Mouse (Mus musculus) CH12F3 (cell line): Measurements from ENCODE around the gene Trabd.

Source experiments
- in situ Hi-C: fragments of 300-500 bp; cut with MboI; formaldehyde crosslinking; loops from 2 replicates; pipeline ENCODE4 v1.14.3; 2020; ENCODE audit warnings: low sequenced_read_pairs

Trabd gene

DNA sequence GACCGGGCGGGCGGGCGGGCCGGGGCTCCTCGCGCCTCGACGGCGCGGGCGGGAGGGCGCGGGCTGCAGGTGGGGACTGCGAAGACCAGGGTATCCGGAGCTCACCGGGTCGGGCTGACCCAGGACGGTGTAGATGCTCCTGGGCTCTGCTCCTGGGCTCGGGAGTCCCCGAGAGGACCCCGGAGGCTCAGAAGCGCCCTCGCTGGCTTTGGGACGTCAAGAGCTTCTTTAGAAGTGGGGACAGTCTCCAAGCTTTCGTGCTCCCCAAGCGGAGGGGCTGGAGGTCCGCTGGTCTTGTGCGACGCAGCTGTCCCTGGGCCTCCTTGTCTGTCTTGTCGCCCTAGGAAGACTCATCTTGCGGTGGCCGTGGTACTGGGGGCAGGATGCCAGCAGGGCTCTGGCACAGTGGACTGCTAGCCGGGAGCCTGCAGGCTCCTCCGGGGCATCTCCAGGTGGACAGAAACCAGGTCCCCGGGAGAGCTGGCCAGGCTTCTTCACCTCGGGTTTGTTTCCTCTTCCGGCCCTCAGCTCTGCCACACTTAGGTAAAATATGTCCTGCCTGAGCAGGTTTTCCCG is 1.3 kb downstream of the Trabd start:
- in situ Hi-C loops: no loop called here

DNA sequence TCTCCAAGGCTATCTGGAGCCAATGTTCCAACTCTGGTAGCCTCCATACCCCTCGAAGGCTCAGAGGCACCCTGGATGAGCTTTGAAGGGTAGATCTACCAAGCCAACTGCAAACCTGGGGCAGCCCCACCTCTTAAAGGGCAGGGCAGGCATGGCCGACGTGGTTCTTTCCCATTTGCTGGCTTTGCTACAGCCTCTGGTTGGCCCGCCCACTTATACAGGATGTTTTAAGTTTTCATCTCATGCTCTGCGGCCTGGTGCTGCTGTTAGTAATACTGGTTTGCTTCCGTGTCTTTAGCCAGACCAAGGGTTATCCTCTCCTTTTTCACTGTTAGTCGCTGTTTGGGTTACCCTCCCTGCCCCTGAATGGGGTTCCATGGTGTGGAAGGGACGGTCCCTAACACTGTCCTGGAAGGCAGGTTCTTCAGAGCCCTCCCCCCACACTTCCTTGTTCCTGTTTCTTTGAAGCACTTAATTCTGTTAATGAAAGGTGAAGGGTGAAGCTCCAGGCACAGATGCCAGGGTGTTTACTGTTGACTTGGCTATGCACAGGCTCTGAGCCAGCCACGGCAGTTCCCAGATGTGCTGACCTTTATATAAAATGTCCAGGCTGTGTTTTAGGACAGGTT is 3.4 kb downstream of the Trabd start:
- in situ Hi-C loops: no loop called here

GRCm38 (mm10) chr15:89083906-89084305 is 9.0 kb downstream of the Trabd start:
- in situ Hi-C loops: no loop called here

- in situ Hi-C loops: no loop called here
Observed at GRCm38 (mm10) chr15:89084826-89085225, 9.9 kb downstream of the Trabd start.

GRCm38 (mm10) chr15:89088607-89089247 is 13.8 kb downstream of the Trabd start, which contains the start of gene Selenoo:
Gene Selenoo, plus strand, starts transcription at chr15:89089084.
- in situ Hi-C loops: no loop called here

DNA sequence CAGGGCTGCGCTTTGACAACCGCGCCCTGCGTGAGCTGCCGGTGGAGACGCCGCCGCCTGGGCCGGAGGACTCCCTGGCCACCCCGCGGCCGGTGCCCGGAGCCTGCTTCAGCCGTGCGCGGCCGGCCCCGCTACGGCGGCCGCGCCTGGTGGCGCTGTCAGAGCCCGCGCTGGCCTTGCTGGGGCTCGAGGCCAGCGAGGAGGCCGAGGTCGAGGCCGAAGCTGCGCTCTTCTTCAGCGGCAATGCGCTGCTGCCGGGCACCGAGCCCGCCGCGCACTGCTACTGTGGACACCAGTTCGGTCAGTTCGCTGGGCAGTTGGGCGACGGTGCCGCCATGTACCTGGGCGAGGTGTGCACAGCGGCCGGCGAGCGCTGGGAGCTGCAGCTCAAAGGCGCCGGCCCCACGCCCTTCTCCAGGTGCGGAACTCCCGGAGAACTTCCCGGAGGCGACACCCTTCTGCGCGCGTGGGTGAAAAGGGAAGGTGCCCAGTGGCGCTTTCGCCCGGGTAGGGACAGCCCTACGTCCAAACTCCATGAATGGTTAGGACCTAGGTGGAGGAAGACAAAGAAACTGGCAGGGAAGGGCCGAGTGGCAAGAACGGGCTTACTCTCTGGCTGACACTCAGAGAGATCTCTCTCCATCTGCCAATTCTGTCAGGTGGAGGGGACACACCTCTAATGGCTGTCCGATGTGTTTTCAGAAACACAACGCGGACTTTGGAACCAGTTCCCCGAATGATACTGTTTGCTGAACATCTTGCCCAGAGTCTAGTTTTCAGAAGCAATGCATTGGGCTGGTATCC is 14.5 kb downstream of the Trabd start:
- in situ Hi-C loops: no loop called here

DNA sequence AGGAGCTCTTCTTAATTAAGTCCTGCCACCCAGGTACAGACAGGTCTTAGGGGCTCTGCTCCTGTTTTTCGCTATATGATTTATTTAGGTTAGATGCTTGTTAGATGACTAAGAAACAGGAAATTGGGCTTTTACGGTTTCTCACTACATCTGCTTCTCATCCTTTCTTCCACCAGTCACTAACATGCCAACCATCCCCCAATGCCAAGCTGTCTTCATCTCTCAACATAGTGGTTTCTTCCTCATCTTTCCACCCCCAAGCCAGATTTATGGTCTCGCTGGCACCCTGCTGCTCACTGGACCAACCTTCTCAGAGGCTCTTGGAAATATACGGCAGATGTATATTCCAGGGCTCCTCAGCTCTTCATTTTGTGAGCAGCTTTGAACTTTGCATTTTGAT is 15.7 kb downstream of the Trabd start:
- in situ Hi-C loops: no loop called here

DNA sequence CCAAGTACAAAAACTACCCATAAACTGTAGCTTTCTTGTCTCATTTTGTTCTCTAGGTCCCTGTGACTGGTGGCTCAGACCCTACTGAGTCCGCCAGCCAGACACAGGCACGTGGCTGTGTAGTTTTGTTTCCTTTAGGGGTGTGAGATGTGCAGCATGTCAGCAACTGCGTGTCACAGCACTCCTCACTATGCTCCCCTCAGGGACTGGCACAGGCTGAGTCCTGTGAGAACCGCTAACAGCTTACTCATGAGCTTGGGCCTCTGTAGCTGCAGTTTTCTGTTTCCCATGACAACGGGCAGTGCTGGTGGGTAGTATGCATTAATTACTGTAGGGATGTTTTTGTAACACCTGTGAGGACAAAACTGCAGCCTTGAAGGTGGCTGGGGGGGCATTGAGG is 17.3 kb downstream of the Trabd start:
- in situ Hi-C loops: no loop called here

DNA sequence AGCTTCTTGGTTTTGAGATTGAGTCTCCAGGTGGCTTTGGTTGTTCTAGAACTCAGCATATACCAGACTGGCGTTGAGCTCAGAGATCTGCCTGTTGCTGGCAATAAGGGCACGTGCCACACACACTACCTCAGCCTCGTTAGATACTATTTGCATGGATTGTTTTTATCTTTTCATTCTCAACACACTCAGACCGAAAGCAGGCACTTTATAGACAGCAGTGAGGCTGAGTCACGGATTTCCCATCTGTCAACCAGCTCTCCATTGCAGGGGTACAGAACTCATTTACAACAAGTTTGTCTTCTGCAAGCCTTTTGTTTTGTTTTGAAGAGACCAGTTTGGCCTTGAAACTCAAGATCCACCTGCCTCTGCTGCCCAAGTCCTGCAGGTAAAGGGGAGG is 22.5 kb downstream of the Trabd start:
- in situ Hi-C loops: no loop called here

DNA sequence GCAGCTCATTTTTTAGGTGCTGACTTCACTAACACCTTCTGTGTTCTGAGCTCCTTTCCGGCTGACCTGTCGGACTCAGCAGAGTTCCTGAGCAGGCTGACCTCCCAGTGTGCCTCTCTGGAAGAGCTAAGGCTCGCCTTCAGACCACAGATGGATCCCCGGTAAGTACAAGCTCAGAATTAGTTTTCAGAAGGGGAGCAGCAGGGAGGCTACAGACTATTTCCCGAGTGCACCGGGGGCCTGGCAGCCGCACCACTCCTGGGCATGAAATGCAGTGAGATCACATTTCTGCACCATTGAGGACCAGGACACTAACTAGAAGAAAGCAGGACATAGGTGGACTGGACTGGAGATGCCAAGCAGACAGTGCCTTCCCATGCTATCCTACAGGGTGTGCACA is 23.7 kb downstream of the Trabd start:
- in situ Hi-C loops: no loop called here

DNA sequence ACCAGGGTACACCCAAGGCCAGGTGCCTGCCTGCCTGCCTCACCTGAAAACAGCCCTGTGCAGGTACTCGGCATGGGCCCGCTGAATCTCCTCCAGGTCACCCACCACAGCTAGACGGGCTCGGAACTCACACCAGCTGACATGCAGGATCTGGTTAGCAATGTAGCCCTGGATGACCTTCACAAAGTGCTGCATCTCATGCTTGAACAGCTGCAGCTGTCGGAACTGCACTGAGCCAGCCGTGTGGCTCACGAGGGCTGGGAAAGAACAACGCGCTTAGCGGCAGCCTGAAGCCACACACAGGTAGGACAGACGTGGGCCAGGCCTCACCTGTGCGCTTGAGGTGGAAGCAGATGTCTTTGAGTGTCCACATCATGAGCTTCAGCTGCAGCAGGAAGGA is 25.9 kb downstream of the Trabd start:
- in situ Hi-C loops: no loop called here

- in situ Hi-C loops: no loop called here
Observed at GRCm38 (mm10) chr15:89102646-89103045, 27.7 kb downstream of the Trabd start.

- in situ Hi-C loops: no loop called here
Observed at GRCm38 (mm10) chr15:89103921-89104320, 29.0 kb downstream of the Trabd start.

DNA sequence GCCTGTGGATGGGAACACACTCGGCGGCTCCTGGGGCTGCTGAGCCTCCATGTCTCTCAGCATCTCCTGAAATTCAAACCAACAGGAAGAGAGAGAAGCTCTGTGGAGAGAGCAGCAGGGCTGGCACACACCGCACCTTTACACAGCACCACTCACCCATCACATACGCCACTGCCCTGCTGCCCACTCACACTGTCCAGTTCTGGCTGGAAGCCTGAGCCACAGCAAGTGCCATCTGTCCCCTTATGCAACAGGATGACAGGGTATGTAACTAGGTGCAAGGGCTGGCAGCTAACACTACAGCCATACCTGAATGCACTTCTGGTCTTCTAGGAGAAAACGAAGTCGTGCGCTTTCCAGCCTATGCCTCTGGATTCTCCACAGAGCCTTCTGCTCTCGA is 29.5 kb downstream of the Trabd start:
- in situ Hi-C loops: no loop called here

DNA sequence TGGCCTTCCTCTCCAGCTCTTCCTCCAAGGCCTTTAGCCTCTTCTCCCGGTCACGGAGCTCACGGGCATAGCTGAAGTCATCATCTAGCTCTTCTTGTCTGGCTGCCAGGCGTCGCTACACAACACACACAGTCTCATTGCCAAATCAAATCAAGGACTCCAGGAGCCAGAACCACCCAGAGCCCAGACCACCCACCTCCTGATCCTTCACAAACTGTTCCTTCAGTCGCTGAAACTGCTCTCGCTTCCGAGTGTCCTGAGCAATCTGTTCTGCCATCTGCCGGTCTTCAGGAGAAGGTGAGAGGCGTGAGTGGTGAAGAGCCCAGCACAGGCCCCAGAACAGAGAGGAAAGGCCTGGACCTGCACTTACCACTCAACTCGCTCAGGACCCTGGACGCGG is 31.1 kb downstream of the Trabd start:
- in situ Hi-C loops: no loop called here

DNA sequence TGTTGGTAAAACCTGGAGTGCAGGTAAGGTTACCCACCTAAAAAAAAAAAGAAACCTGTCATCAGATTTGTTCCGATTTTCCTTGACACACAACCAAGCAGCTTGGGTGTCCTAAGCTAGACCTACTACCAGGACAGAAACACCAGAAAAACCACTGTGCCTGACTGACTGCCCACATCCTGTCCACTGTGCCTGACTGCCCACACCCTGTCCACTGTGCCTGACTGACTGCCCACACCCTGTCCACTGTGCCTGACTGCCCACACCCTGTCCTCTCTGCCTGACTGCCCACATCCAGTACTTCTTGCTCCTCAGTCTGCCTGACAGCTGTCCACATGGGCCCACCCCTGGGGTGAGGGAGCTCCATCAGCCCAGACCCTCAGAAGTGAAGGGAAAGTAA is 32.1 kb downstream of the Trabd start:
- in situ Hi-C loops: no loop called here

GRCm38 (mm10) chr15:89110147-89110546 is 35.2 kb downstream of the Trabd start:
- in situ Hi-C loops: no loop called here

GRCm38 (mm10) chr15:89118007-89118406 is 43.1 kb downstream of the Trabd start:
- in situ Hi-C loops: no loop called here

DNA sequence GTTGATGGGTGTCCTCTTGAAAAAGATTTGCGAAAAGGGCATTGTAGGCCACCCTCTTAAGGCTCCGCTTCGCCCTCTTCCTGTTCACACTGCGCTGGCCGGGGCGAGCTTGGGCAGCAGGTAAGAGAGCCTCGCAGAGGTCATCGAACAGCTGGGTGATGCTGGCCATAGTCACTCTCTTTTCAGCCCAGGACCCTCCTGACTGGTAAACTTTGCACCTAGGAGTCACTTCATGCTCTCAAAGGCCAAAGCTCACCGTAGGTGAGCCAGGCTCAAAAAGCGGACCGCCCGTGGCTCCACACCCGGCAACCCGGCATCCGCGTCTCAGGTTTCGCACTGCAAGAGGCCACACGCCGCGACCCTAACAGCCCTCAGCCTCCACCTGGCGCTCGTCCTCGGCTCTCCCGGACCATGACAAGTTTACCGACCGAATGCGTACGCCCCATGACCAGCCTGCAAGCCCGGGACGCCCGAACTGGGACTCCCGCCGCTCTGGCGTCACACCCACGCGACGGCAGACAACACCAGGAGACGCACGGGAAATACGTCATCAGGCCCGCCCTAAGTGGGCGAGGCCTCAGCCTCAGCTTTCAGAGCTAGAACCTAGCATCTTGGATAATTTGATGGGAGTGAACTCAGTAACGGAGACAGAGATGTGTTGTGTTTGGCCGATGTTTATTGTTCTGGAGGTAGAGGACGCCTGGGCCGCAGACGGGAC is 47.9 kb downstream of the Trabd start, which contains the start of gene Tubgcp6:
Tubgcp6 (minus strand) TSS at position 464 of the 718 bp plus-strand sequence.
- in situ Hi-C loops: no loop called here

DNA sequence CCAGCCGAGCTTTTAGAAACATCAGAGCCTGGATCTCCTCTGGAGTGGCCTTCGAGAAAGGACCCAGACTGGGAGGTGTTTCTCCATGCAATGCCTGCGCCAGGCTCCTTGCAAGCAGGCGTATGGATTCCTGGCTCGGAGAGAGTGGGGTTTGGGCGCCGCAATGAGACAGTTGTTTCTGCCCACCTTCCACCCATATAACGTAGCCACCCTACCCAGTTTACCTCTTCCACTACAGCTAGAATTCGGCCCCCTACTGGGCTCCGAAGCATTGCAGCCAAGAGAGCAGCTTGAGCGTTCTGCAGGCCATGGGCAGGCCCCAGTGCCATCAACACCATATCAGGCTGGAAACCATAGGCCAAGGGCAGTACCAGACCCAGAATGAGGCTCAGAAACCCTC is 48.7 kb downstream of the Trabd start:
- in situ Hi-C loops: no loop called here

GRCm38 (mm10) chr15:89124312-89124711 is 49.4 kb downstream of the Trabd start:
- in situ Hi-C loops: no loop called here
